Mouse (Mus musculus): ENCODE data around the gene Sbno2.

DNA sequence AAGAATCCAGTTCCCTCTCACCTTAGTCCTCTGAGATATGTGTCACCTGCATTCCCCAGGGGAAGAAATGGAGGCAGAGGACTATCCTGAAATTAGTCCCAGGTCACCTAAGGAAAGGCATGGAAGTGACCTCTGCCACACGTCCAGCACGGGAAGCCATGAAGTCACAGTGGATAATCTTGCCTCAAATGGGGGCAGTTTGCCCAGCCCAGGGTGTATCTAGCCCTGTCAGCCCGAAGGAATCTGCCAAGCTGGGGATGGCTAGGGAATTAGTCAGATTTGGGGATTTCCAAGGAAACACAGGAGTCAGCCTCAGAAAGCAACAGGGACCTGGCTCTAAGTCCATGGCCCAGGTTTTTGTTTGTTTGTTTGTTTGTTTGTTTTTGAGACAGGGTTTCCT lies 1.2 kb downstream of the Sbno2 start:
- TF ChIP-seq CTCF (IDR thresholded peaks at IDR 0.05; ENCODE audit: borderline replicate concordance, control insufficient read depth, extremely low read depth, insufficient read depth, low read length, poor library complexity) (no peak), POLR2A (IDR thresholded peaks at IDR 0.05; ENCODE audit: control insufficient read depth, extremely low read depth, insufficient read depth, low read length, poor library complexity) (no peak)
